Comparison of ENCODE assay signal across 25 mouse cellular contexts in genomic region chr12:38309885-38310284, GRCm38 (mm10).
"Had no signal": no experiment of that assay in that cellular context is flagged by ENCODE, and none has a peak within 500 bp of the region (broad histone marks: within the 10 kb centered on the region; RNA-seq: fewer than 3 reads in every experiment).

No protein-coding gene starts in this region.

- H3K27ac ChIP-seq: embryonic facial prominence, embryonic 10.5 days; embryonic facial prominence, embryonic 12.5 days; embryonic facial prominence, embryonic 13.5 days; embryonic facial prominence, embryonic 15.5 days; forebrain, embryonic 10.5 days; forebrain, embryonic 12.5 days; forebrain, embryonic 13.5 days; forebrain, embryonic 15.5 days; gastrocnemius, adult 2 months; heart, adult 2 months; heart, embryonic 10.5 days had no signal

- H3K9me3 ChIP-seq: embryonic facial prominence, embryonic 10.5 days; embryonic facial prominence, embryonic 12.5 days; embryonic facial prominence, embryonic 13.5 days; embryonic facial prominence, embryonic 15.5 days; forebrain, embryonic 10.5 days; forebrain, embryonic 12.5 days; forebrain, embryonic 13.5 days; forebrain, embryonic 15.5 days; heart, embryonic 10.5 days had no signal

- H3K4me3 ChIP-seq: embryonic facial prominence, embryonic 10.5 days; embryonic facial prominence, embryonic 12.5 days; embryonic facial prominence, embryonic 13.5 days; embryonic facial prominence, embryonic 15.5 days; erythroblast, embryonic 14.5 days; forebrain, embryonic 10.5 days; forebrain, embryonic 12.5 days; forebrain, embryonic 13.5 days; forebrain, embryonic 15.5 days; gastrocnemius, adult 2 months; heart, adult 2 months; heart, embryonic 10.5 days had no signal

- DNase-seq: cerebellum, postnatal 10 days; cerebellum, postnatal 14 days; cerebellum, postnatal 25 days; cerebellum, postnatal 36 days; embryo, embryonic 11 days; forebrain, postnatal 0 days; gastrocnemius, adult 2 months; gastrocnemius, postnatal 10 days; gastrocnemius, postnatal 14 days; gastrocnemius, postnatal 25 days; gastrocnemius, postnatal 36 days; heart, adult 11 months; heart, adult 18-20 months; heart, adult 2 months had no signal

- H3K4me2 ChIP-seq: embryonic facial prominence, embryonic 12.5 days; embryonic facial prominence, embryonic 13.5 days; embryonic facial prominence, embryonic 15.5 days; forebrain, embryonic 12.5 days; forebrain, embryonic 13.5 days; forebrain, embryonic 15.5 days; heart, embryonic 11.5 days had no signal

- H3K4me1 ChIP-seq: embryonic facial prominence, embryonic 10.5 days; embryonic facial prominence, embryonic 12.5 days; embryonic facial prominence, embryonic 13.5 days; embryonic facial prominence, embryonic 15.5 days; forebrain, embryonic 10.5 days; forebrain, embryonic 12.5 days; forebrain, embryonic 15.5 days; heart, embryonic 10.5 days had no signal

- H3K27me3 ChIP-seq: embryonic facial prominence, embryonic 12.5 days; embryonic facial prominence, embryonic 13.5 days; embryonic facial prominence, embryonic 15.5 days; forebrain, embryonic 12.5 days; forebrain, embryonic 13.5 days; forebrain, embryonic 15.5 days had no signal

- H3K9ac ChIP-seq: embryonic facial prominence, embryonic 12.5 days; embryonic facial prominence, embryonic 13.5 days; embryonic facial prominence, embryonic 15.5 days; forebrain, embryonic 12.5 days; forebrain, embryonic 13.5 days; forebrain, embryonic 15.5 days; forebrain, postnatal 0 days had no signal

- H3K36me3 ChIP-seq: embryonic facial prominence, embryonic 10.5 days; embryonic facial prominence, embryonic 12.5 days; embryonic facial prominence, embryonic 13.5 days; embryonic facial prominence, embryonic 15.5 days; forebrain, embryonic 10.5 days; forebrain, embryonic 12.5 days; forebrain, embryonic 15.5 days; heart, embryonic 10.5 days had no signal
